Mouse (Mus musculus) lung, postnatal 0 days (tissue): ENCODE data around the gene Acss3.

Experiments used
- CTCF ChIP-seq: IDR thresholded peaks from 2 replicates; pipeline ENCODE4 v1.5.1; 2016; ENCODE audit warnings: antibody characterized with exemption, mild to moderate bottlenecking
- EP300 ChIP-seq: IDR thresholded peaks from 2 replicates; pipeline ENCODE4 v1.6.1; 2016; ENCODE audit warnings: antibody characterized with exemption, mild to moderate bottlenecking, control low read depth

DNA sequence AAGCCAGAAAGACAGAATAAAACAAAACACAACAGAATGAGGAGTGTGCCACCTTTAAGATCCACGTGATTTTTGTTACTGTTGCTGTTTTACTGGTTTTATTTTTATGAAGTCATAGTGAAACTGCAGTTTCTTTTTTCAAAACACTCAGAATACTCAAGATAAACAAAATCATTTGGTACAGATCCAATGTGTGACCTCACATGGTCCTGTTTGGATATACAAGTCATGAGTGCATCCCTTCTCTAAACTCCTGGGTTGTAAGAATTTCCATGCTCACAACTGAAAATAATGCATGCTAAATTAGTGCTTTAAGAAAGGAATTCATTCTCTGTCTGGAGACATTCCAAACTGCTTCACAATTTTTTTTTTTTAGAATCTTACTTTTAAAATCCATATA, 184.0 kb downstream of the Acss3 start:
- no peak for TF ChIP-seq CTCF
- no peak for TF ChIP-seq EP300
